Mouse (Mus musculus): ENCODE data around the gene Arcn1.

Arcn1 gene

DNA sequence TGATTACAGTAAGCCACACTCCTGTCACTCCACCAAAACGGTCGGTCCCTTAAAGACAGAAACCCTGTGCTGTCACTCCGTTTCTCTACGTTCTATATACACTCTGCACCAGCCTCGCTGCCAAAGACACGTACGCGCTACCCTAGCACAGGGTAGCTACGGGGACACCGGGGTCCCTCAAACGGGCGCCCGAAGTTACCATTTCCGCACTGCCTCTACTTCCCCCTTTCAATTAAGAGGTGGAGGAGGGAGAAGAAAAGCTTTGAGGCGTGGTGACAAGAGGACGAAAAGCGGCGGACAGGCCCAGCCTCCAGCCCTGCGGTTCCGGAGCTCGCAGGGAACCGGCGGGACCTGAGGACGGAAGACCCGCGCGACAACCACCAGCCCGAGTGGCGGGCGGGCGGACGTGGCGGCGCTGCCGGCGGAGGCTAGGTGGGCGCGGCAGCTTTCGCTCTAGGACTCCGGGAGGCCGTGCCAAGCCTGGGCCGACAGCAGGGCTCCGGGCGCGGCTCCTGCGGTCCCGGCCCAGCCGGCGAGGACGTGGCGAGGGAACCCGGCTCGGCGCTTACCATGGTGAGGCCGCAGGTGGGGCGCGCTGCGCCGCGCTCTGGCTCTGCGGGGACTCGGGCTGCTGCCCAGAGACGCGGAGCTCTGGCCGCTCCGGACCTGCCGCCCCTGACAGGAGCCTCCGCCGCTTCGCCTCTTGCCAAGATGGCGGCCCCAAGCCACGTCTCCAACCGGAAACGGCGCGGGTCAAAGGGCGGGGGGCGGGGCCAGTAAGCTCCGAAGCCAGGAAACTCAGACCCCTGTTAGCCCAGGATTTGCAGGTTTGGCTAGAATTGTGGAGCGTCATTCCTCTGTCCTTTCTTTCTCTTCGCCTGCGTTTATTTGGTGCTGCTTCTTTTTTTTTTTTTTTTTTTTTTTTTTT, at the start of gene Arcn1, which contains the start of gene Ift46:
TSS of gene Arcn1 (minus strand) at position 745 of the 928 bp plus-strand sequence.
TSS of gene Ift46 (plus strand) at position 808 of the 928 bp plus-strand sequence.
- peak; percentile 90 for DNase-seq (ENCODE audit: extremely low spot score)

DNA sequence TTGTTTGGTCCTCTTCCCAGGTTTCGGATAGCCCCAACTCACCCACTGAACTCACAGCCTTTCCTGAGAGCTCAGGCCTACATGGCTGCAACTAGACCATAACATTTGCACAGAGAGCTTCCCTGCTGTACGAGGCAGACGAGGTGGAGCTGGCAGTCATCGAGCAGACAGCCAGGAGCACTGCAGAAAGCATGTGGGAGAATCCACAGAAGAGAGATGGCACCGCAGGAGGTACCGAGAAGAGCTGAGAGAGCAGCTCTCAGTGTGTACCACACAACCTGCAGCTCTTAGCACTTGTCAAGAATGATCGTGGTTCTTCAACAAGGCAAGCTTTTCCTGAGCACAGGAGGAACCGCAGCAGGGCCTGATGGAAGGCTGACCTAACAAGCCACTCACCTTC, 46.5 kb upstream of the Arcn1 start:
- DNase-seq (ENCODE audit: extremely low spot score), result no peak

DNA sequence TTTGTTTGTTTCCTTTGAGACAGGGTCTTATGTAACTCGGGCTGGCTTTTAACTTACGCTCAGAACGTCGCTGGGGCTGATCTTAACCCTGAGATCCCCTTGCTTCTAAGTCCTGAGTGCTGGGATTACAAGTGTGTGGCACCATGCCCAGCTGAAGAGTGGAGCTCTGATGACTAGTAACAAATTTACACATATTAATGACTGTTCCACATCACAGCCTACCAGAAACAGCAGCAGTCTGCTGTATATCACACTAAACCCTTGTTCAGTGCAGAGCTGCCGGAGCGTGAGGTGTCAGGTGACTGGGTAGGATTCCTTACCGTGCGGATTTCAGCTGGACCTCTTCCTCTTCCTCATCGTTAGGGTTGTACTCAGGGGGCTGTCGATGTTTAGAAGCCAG, 42.7 kb upstream of the Arcn1 start:
- DNase-seq (ENCODE audit: extremely low spot score), result no peak

- no peak for DNase-seq (ENCODE audit: extremely low spot score)
These were observed 40.1 kb upstream of the Arcn1 start for GRCm38 (mm10) chr9:44807778-44808177.

- DNase-seq (ENCODE audit: extremely low spot score), result no peak
These were observed 39.5 kb upstream of the Arcn1 start for GRCm38 (mm10) chr9:44807141-44807540.

DNA sequence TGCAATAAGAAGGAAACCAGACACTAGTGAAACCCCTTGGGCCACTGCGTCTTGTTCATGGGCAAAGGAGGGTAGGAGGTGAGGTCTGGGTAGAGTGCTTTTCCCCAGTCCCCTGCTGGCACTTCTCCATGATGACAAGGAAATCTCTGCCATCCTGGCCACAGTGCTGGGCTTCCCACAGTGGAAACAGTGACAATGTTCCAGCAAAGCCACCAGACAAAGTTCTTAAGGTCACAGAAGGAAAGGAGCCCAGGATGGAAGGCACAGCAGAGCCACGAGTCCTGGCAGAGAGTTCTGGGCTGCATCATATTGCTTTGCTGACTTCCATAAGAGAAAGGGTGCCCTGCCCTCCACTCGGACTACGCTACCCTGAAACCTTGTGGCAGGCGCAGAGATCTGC, 37.9 kb upstream of the Arcn1 start:
- DNase-seq (ENCODE audit: extremely low spot score), result no peak

- no peak for DNase-seq (ENCODE audit: extremely low spot score)
These were observed 37.0 kb upstream of the Arcn1 start for GRCm38 (mm10) chr9:44804678-44805077.

DNA sequence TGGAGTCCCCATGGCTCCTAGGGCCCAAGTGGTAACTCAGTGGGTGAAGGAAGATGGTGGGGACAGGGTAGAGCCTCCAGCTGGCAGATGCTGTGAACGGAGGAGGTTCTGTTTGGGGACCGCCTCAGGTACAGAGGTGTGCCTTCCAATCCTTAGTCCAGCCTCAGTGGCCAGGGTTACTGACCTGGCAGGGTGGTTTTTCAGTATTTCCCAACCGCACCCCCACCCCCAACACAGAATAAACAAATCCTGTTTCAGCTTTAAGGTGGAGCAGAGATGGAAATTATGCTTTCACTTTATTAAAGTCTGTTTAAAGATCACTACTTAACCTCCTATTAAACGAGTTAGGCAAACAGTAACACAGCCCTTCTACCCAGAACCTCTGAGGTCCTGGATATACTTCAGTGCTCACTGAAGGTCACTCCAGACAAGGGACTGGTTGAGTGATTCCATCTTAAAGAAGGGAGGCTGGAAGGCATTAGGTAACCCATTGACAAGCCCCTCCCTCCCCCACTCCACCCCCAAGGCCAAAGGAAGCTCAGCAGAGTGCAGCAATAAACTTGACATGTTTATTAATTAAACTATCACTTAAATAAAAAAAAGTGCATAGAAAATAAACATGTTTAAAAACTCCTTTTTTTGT, 35.3 kb upstream of the Arcn1 start, which contains the start of gene Ttc36:
TSS of gene Ttc36 (minus strand) at position 265 of the 643 bp plus-strand sequence.
- DNase-seq (ENCODE audit: extremely low spot score), result no peak

- no peak for DNase-seq (ENCODE audit: extremely low spot score)
These were observed 34.0 kb upstream of the Arcn1 start for GRCm38 (mm10) chr9:44801669-44802068.

DNA sequence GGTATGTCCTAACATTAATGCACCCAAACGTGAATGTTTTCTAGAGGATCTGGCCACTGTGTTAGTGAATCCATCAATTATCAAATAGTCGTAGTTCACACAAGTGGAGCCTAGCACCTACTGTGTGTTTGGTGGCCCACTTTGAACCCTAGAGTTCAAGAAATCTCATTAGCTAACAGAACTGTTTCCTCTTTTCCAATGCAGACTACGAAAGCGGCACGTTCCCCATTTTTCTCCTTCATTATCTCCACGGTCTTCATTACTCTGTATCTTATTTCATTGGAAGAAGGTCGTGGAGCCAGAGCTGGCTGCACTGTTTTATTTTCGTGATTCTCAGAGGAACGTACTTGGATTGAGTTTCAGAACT, 32.3 kb upstream of the Arcn1 start:
- DNase-seq (ENCODE audit: extremely low spot score), result no peak

- peak; percentile 86 for DNase-seq (ENCODE audit: extremely low spot score)
These were observed 31.7 kb upstream of the Arcn1 start, which contains the start of gene Tmem25 for GRCm38 (mm10) chr9:44799102-44799957. Gene Tmem25 (minus strand): TSS chr9:44799307.

- DNase-seq (ENCODE audit: extremely low spot score), result no peak
These were observed 30.7 kb upstream of the Arcn1 start for GRCm38 (mm10) chr9:44798298-44798697.

DNA sequence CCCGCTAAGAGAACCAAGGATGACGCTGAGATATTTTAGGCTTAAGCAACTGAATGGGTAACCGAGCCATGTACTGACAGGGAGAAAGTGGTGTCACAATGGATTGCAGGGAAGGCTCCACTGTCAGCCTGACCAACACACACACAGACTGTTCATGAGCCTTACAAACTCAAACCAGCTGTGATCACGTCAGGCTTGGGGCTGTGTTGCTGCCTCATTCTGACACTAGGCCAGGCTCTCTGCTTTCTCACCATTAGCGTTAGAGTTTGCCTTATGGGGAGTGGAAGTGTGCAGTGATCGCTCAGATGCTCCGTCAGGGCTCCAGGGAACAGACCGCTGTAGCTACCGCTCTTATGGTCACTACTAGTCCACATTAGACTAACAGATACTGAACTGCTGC, 25.2 kb upstream of the Arcn1 start:
- no peak for DNase-seq (ENCODE audit: extremely low spot score)

DNA sequence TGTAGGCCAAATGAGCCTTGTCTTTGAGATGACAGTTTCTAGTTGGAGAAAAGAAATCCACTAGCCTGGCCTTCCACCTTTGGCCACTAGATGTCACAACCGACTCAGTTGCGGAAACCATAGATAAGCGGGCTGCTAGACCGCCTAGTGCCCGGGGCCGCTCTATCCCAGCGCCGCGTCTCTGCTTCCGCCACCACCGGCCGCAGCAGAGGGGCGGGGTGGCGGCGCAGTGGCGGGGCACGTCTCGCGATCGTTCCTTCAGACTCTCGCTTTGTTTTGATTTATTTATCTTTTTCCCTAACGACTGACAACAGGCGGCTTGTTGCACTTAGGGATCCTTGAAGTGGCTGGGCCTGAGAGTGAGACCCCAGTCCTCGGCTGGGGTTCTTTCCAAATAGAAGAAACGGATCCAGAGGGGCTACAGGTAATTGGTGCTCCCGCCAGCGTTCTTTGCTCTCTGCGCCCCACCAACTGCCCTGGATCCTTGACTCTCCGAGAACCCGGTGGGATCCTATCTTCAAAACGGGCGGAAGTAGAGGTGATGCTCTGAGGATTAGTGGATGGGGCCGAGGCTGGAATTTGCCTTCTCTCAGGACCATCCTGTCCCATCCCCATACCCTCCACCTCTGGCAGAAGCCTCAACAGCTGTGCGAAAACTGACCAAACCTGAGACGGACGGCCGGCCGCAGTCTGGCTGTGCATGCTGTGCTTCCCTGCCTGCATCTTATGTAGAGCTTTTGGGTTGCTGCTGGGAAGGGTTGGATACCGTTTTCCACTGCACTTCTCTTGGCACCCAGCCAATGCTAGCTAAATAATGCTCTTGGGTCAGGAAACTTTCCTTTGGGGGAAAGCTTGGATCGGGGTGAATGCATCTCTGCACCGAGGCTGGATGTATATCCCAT, 5.4 kb upstream of the Arcn1 start:
- peak; percentile 96 for DNase-seq (ENCODE audit: extremely low spot score)

GRCm38 (mm10) chr9:44772392-44772749, 4.7 kb upstream of the Arcn1 start:
- DNase-seq (ENCODE audit: extremely low spot score), result no peak

DNA sequence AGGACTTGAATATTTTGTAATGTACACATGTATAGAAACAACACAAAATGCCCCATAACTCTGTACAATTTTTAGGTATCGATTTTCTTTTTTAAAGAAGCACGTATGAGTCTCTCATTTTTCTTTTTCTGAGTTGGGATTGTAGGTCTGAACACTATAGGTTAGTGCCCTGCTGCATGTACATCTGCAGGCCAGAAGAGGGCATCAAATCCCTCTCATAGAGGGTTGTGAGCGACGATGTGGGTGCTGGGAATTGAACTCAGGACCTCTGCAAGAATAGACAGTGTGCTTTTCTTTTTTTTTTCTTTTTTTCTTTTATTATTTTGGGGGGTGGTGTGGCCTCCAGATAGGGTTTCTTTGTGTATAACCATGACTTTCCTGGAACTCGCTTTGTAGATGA, 3.7 kb upstream of the Arcn1 start:
- DNase-seq (ENCODE audit: extremely low spot score), result no peak

GRCm38 (mm10) chr9:44768029-44768394, 367 bp upstream of the Arcn1 start:
- DNase-seq (ENCODE audit: extremely low spot score), result peak; percentile 2

GRCm38 (mm10) chr9:44760873-44761272, 6.8 kb downstream of the Arcn1 start:
- DNase-seq (ENCODE audit: extremely low spot score), result no peak

GRCm38 (mm10) chr9:44748473-44748872, 19.2 kb downstream of the Arcn1 start:
- DNase-seq (ENCODE audit: extremely low spot score), result no peak

DNA sequence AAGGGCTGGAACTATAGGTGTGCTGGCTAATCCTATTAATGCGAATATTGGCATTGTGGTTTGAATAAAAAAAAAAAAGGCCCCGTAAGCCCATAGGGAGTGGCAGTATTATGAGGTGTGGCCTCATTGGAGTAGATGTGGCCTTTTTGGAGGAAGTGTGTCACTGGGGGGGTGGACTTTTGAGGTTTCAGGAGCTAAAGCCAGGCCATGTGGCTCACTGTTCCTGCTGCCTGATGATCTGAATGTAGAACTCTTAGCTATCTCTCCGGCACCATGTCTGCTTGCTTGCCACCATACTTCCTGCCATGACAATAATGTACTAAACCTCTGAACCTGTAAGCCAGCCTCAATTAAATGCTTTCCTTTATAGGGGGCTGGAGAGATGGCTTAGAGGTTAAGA, 20.3 kb downstream of the Arcn1 start:
- DNase-seq (ENCODE audit: extremely low spot score), result no peak

DNA sequence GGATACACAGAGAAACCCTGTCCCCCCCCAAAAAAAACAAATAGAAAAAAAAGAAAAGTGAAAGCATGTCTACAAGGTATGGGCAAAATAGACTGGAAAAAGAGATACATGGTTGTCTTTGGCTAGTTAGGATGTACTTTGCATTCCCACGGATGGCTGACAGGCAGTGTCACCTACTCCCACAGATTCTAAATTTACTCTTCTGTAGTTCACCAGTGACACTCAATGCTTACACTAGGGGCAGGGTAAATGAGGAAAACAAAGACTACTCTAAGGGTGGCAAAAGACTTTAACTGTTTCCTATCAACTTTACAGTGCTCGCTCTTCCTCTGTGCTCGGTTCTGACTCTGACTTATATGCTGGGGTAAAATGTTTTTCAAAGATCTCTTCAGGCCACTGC, 21.0 kb downstream of the Arcn1 start:
- DNase-seq (ENCODE audit: extremely low spot score), result no peak

All from embryo, embryonic 9.5 days (tissue).